Mouse (Mus musculus): ENCODE measurements around the gene Aebp2.

- TF ChIP-seq CTCF (IDR thresholded peaks at IDR 0.05; ENCODE audit: borderline replicate concordance, insufficient read depth, low read length) (no peak), POLR2A (IDR thresholded peaks at IDR 0.05; ENCODE audit: low read depth, low read length) (no peak)
Observed at GRCm38 (mm10) chr6:140592713-140593112, 29.8 kb upstream of the Aebp2 start.

All from embryonic fibroblast, embryonic 13.5 days (primary cell).